Mouse (Mus musculus): ENCODE data around the gene Gys2. TPM values are rescaled to one million over a fixed set of nuclear protein-coding genes. Genes with fewer than 3 reads are reported as not detected.
"Not testable (repeated sequence)": the region's sequence is repeated elsewhere in the genome, so short reads cannot be mapped to it uniquely, and the experiment has no call there.

Gene Gys2
- polyA plus RNA-seq, 1 experiment from 2014 or later = not detected

DNA sequence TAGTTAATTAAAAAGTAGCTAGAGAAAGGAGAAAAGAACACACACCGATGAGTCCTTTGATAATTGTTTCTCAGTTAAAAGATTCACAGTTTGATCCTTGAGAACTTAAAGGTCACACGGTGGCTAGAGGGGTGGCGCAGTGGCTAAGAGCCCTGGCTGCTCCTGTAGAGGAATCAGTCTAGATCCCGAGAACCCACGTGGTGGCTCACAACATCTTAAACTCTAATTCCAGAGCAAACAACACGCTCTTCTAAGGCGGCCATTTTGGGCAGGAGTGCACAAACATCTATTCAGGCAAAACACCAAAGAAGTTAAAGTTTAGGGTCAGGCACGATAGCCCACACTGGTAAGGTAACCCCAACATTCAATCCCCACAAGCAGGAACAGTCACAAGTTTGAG is 30.7 kb upstream of the Gys2 start:
- Histone ChIP-seq H3K9me3 (replicated peaks) (no peaks in the 10 kb centered on the region), H3K4me1 (peaks cover 30% of the 10 kb centered on the region), H3K4me3 (replicated peaks) (no peak overlapping the region), H3K4me2 (peak overlapping the region; percentile 2; the same call in 1 of the 2 replicates), H3K36me3 (peaks cover 28% of the 10 kb centered on the region), H3K9ac (replicated peaks) (no peak overlapping the region), H3K27ac (replicated peaks) (no peak overlapping the region), H3K27me3 (replicated peaks) (no peaks in the 10 kb centered on the region)
- WGBS = 75% methylated on average over 8 of the region's 8 CpGs
- no peak for ATAC-seq (ENCODE audit: low FRiP score)

GRCm38 (mm10) chr6:142502519-142503125 is 29.7 kb upstream of the Gys2 start:
- Histone ChIP-seq H3K27ac (replicated peaks) (no peak overlapping the region), H3K27me3 (replicated peaks) (no peaks in the 10 kb centered on the region), H3K9me3 (replicated peaks) (no peaks in the 10 kb centered on the region), H3K4me2 (no peak overlapping the region), H3K9ac (replicated peaks) (no peak overlapping the region), H3K4me1 (peaks cover 24% of the 10 kb centered on the region), H3K36me3 (peaks cover 37% of the 10 kb centered on the region), H3K4me3 (replicated peaks) (no peak overlapping the region)
- no peak for ATAC-seq (ENCODE audit: low FRiP score)
- WGBS = 85% methylated on average over 10 of the region's 10 CpGs

GRCm38 (mm10) chr6:142490114-142490513 is 17.2 kb upstream of the Gys2 start:
- not testable (repeated sequence) for H3K9ac ChIP-seq (replicated peaks); H3K4me3 ChIP-seq (replicated peaks); H3K4me2 ChIP-seq; H3K9me3 ChIP-seq (replicated peaks); H3K27ac ChIP-seq (replicated peaks); H3K27me3 ChIP-seq (replicated peaks); ATAC-seq (ENCODE audit: low FRiP score); H3K4me1 ChIP-seq
- WGBS = 94% methylated on average over 6 of the region's 6 CpGs
- peaks cover 74% of the 10 kb centered on the region for H3K36me3 ChIP-seq

GRCm38 (mm10) chr6:142487638-142488037 is 14.7 kb upstream of the Gys2 start:
- Histone ChIP-seq H3K9ac (replicated peaks) (no peak overlapping the region), H3K27me3 (replicated peaks) (no peaks in the 10 kb centered on the region), H3K36me3 (peaks cover 69% of the 10 kb centered on the region), H3K4me2 (no peak overlapping the region), H3K27ac (replicated peaks) (no peak overlapping the region), H3K4me1 (no peaks in the 10 kb centered on the region), H3K9me3 (replicated peaks) (no peaks in the 10 kb centered on the region), H3K4me3 (replicated peaks) (no peak overlapping the region)
- WGBS = 81% methylated on average over 9 of the region's 9 CpGs
- no peak for ATAC-seq (ENCODE audit: low FRiP score)

DNA sequence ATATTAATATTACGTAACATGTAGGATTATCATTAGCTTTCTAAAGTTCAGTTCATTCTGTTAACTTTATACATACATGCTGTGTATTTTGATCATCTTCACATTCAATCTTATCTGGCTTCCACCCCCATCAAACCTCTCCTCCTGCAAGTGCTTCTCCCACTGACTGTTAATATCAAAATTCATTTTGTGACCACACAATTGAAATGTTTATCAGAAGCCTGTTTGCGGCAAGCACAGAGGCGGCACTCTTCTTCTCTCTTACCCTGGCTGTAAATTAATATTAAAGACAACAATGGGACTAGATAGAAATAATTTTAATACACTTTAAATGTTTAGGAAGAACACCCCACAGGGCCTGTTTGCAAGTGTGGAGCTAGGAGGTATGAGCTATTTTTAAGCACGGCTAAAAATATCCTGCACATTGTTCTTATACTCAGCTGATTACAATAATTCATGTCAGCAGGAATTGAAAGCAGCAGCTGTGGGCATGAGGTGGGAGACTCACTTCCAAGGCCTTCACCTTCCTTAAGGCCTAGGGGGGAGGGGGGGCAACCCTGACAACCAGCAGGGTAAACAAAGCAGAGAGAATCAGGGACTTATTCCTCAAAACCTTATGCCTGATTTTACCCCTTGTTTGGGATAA is 12.7 kb upstream of the Gys2 start:
- 84% methylated on average over 4 of the region's 4 CpGs for WGBS

DNA sequence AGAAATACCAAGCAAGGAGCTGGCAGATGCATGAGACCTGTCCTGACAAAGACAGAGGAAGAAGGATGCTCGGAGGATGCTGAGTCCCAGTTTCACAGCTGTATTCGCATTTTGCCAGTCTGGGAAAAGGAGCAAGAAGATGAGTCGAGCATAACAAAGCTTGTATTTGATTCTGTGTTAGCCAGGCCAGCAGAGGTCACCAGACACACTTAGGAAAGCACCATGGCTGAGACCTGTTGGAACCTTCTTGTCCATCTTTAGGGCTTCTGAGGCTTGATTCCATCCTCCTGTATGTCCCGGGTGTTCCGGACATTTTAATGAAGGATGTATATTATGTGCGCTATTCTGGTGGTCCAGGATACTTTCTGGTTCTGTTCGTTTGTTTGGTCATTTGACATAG is 4.3 kb upstream of the Gys2 start:
- no peaks in the 10 kb centered on the region for H3K36me3 ChIP-seq
- WGBS = 84% methylated on average over 7 of the region's 7 CpGs
- no peak for ATAC-seq (ENCODE audit: low FRiP score)

More for the DNA sequence above, 12.7 kb upstream of the Gys2 start:
- ATAC-seq (ENCODE audit: low FRiP score) = no peak
- Histone ChIP-seq H3K9me3 (replicated peaks) (no peaks in the 10 kb centered on the region), H3K27me3 (replicated peaks) (no peaks in the 10 kb centered on the region), H3K4me2 (no peak overlapping the region), H3K9ac (replicated peaks) (no peak overlapping the region), H3K4me3 (replicated peaks) (no peak overlapping the region), H3K4me1 (no peaks in the 10 kb centered on the region), H3K36me3 (peaks cover 53% of the 10 kb centered on the region), H3K27ac (replicated peaks) (no peak overlapping the region)

DNA sequence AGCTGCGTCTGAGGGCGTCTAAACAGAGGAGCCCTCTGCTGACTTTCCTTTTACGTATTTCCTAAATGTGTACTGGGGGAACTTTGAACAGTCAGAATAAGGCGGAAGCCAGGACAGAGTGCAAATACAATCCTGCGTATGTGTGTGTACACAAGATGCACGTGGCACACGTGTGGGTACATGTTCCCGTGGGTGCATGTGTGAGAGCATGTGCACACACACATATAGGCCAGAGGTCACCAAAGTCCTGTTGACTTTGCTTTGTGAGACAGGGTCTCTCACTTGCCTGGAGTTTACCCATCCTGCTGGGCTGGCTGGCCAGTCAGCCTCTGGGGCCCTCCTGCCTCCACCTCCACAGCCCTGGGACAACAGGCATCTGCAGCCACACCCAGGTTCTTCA is 1.8 kb downstream of the Gys2 start:
- H3K4me2 ChIP-seq = no peak overlapping the region
- H3K27me3 ChIP-seq (replicated peaks) = no peaks in the 10 kb centered on the region
- H3K4me3 ChIP-seq (replicated peaks) = no peak overlapping the region
- no peak for ATAC-seq (ENCODE audit: low FRiP score)
- 86% methylated on average over 8 of the region's 8 CpGs for WGBS
- H3K27ac ChIP-seq (replicated peaks) = no peak overlapping the region
- no peak overlapping the region for H3K9ac ChIP-seq (replicated peaks)
- no peaks in the 10 kb centered on the region for H3K36me3 ChIP-seq
- no peaks in the 10 kb centered on the region for H3K4me1 ChIP-seq
- no peaks in the 10 kb centered on the region for H3K9me3 ChIP-seq (replicated peaks)

More for the DNA sequence above, 4.3 kb upstream of the Gys2 start:
- Histone ChIP-seq H3K4me3 (replicated peaks) (no peak overlapping the region), H3K4me1 (no peaks in the 10 kb centered on the region), H3K27me3 (replicated peaks) (no peaks in the 10 kb centered on the region), H3K27ac (replicated peaks) (no peak overlapping the region), H3K4me2 (no peak overlapping the region), H3K9ac (replicated peaks) (no peak overlapping the region), H3K9me3 (replicated peaks) (no peaks in the 10 kb centered on the region)

DNA sequence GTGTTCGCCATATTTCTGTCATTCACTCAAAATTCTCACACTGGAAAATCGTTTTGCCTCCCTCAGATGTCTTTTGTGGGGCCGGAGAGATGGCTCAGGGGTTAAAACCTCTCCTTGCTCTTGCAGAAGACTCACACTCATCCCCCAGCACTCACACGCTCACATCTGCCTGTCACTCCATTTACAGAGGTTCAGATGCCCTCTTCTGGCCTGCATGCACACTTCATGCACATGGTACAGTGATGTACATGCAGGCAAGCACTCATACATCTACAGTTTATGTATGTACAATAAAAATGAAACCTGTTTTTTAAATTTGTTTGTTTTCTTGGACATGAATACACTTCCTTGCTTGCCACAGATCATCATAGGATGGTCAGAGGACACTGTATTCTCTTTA is 3.3 kb downstream of the Gys2 start:
- Histone ChIP-seq H3K4me1 (no peaks in the 10 kb centered on the region), H3K27ac (replicated peaks) (no peak overlapping the region), H3K36me3 (no peaks in the 10 kb centered on the region), H3K9me3 (replicated peaks) (no peaks in the 10 kb centered on the region), H3K4me2 (no peak overlapping the region), H3K27me3 (replicated peaks) (no peaks in the 10 kb centered on the region), H3K4me3 (replicated peaks) (no peak overlapping the region), H3K9ac (replicated peaks) (no peak overlapping the region)
- 60% methylated on average over 4 of the region's 4 CpGs for WGBS
- ATAC-seq (ENCODE audit: low FRiP score) = peak; percentile 82

- H3K27me3 ChIP-seq (replicated peaks) = no peaks in the 10 kb centered on the region
- H3K4me1 ChIP-seq = peaks cover 5% of the 10 kb centered on the region; the same call in 1 of the 2 replicates
- H3K4me2 ChIP-seq = no peak overlapping the region
- no peak overlapping the region for H3K27ac ChIP-seq (replicated peaks)
- H3K9me3 ChIP-seq (replicated peaks) = no peaks in the 10 kb centered on the region
- 89% methylated on average over 6 of the region's 6 CpGs for WGBS
- H3K4me3 ChIP-seq (replicated peaks) = no peak overlapping the region
- no peaks in the 10 kb centered on the region for H3K36me3 ChIP-seq
- no peak overlapping the region for H3K9ac ChIP-seq (replicated peaks)
- no peak for ATAC-seq (ENCODE audit: low FRiP score)
Observed at GRCm38 (mm10) chr6:142462194-142462593, 10.7 kb downstream of the Gys2 start.

GRCm38 (mm10) chr6:142459017-142459678 is 13.8 kb downstream of the Gys2 start:
- no peaks in the 10 kb centered on the region for H3K9me3 ChIP-seq (replicated peaks)
- no peak overlapping the region for H3K27ac ChIP-seq (replicated peaks)
- H3K4me1 ChIP-seq = peaks cover 5% of the 10 kb centered on the region; the same call in 1 of the 2 replicates
- no peaks in the 10 kb centered on the region for H3K27me3 ChIP-seq (replicated peaks)
- ATAC-seq (ENCODE audit: low FRiP score) = no peak
- no peaks in the 10 kb centered on the region for H3K36me3 ChIP-seq
- H3K4me3 ChIP-seq (replicated peaks) = no peak overlapping the region
- WGBS = 66% methylated on average over 14 of the region's 14 CpGs
- no peak overlapping the region for H3K9ac ChIP-seq (replicated peaks)
- peak overlapping the region; percentile 17; the same call in 1 of the 2 replicates for H3K4me2 ChIP-seq

DNA sequence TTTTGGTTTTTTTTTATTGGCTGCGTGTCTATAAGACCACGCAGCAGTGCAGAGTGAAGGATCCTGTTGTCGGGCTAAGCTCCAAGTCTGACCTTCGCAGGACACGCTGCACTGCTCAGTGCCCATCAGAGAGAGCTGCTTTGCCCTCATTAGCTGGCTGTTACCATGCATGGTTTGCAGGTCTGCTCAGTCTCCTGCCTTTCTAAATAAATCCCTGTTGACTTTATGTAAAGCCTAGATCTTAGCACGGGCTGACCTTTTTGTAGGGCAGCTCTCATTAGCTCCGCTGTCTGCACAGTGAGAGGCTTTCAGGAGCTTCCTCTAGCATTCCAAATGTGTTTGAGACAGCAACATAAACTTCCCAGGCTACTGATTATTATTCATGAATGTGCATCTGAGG is 14.9 kb downstream of the Gys2 start:
- no peak overlapping the region for H3K27ac ChIP-seq (replicated peaks)
- WGBS = 37% methylated on average over 7 of the region's 7 CpGs
- H3K27me3 ChIP-seq (replicated peaks) = no peaks in the 10 kb centered on the region
- peak; percentile 50; the same call in 1 of the 2 replicates for ATAC-seq (ENCODE audit: low FRiP score)
- H3K4me3 ChIP-seq (replicated peaks) = no peak overlapping the region
- H3K4me2 ChIP-seq = 0 out of 2 replicates have a peak overlapping the region, but pooled peaks have one; percentile 13
- no peaks in the 10 kb centered on the region for H3K9me3 ChIP-seq (replicated peaks)
- no peak overlapping the region for H3K9ac ChIP-seq (replicated peaks)
- no peaks in the 10 kb centered on the region for H3K36me3 ChIP-seq
- H3K4me1 ChIP-seq = peaks cover 5% of the 10 kb centered on the region; the same call in 1 of the 2 replicates

All from neural tube, embryonic 15.5 days (tissue).